Mouse (Mus musculus) brain, embryonic 14.5 days (tissue): ENCODE measurements around the gene Gabrd. TPM values are rescaled to one million over a fixed set of nuclear protein-coding genes. Genes with fewer than 3 reads are reported as not detected.

ENCODE experiments used
- DNase-seq: peaks from one replicate; pipeline ENCODE4 v3.0.0-alpha.2; 2011; ENCODE audit warnings: low read depth
- CTCF ChIP-seq: fragments of 200-500 bp; IDR thresholded peaks from 2 replicates; pipeline ENCODE4 v1.5.1; 2012; ENCODE audit warnings: inconsistent platforms, mild to moderate bottlenecking, moderate library complexity, borderline replicate concordance; ENCODE audit not compliant: insufficient read depth, insufficient read length; ENCODE audit errors: extremely low read depth
- POLR2A ChIP-seq: fragments of 200-500 bp; IDR thresholded peaks from 2 replicates; pipeline ENCODE4 v1.6.1; 2012; ENCODE audit warnings: mild to moderate bottlenecking, inconsistent platforms, borderline replicate concordance; ENCODE audit not compliant: poor library complexity, insufficient read depth, insufficient read length, severe bottlenecking; ENCODE audit errors: extremely low read depth
- polyA plus RNA-seq: library from polyadenylated mRNA; depleted of rRNA; stranded (reverse); fragments of >200 nt; gene quantifications from 2 replicates; pipeline ENCODE4 v1.2.3, GENCODE M21; 2012

Gene Gabrd
- polyA plus RNA-seq, 1 experiment, result 0.36 TPM

- DNase-seq, result peak; percentile 16
Observed at GRCm38 (mm10) chr4:155370737-155371715, 26.9 kb downstream of the Gabrd start.

GRCm38 (mm10) chr4:155368684-155369083 lies 29.2 kb downstream of the Gabrd start:
- no peak for TF ChIP-seq POLR2A
- TF ChIP-seq CTCF, result peak; percentile 80
- DNase-seq, result peak; percentile 62

More at GRCm38 (mm10) chr4:155370737-155371715, 26.9 kb downstream of the Gabrd start:
- no peak for TF ChIP-seq POLR2A
- TF ChIP-seq CTCF, result no peak

- TF ChIP-seq POLR2A (no peak), CTCF (no peak)
- no peak for DNase-seq
Observed at GRCm38 (mm10) chr4:155367739-155368138, 30.2 kb downstream of the Gabrd start.

- no peak for DNase-seq
- no peak for TF ChIP-seq POLR2A
- TF ChIP-seq CTCF, result no peak
Observed at GRCm38 (mm10) chr4:155366784-155367183, 31.1 kb downstream of the Gabrd start.

- DNase-seq, result no peak
- TF ChIP-seq CTCF, result no peak
- TF ChIP-seq POLR2A, result no peak
Observed at GRCm38 (mm10) chr4:155362443-155362842, 35.5 kb downstream of the Gabrd start.

- TF ChIP-seq POLR2A (no peak), CTCF (no peak)
- peak; percentile 68 for DNase-seq
Observed at GRCm38 (mm10) chr4:155361303-155361791, 36.6 kb downstream of the Gabrd start, which contains the start of gene Prkcz. Gene Prkcz, minus strand, starts transcription at chr4:155361361.

- no peak for DNase-seq
- TF ChIP-seq POLR2A (no peak), CTCF (no peak)
Observed at GRCm38 (mm10) chr4:155360856-155361255, 37.1 kb downstream of the Gabrd start.

- DNase-seq, result no peak
- no peak for TF ChIP-seq CTCF
- TF ChIP-seq POLR2A, result no peak
Observed at GRCm38 (mm10) chr4:155359560-155360464, 38.1 kb downstream of the Gabrd start.

GRCm38 (mm10) chr4:155357601-155358000 lies 40.3 kb downstream of the Gabrd start:
- TF ChIP-seq POLR2A (no peak), CTCF (peak; percentile 35; the same call in 1 of the 2 replicates)
- no peak for DNase-seq

GRCm38 (mm10) chr4:155356354-155356753 lies 41.6 kb downstream of the Gabrd start:
- TF ChIP-seq POLR2A (no peak), CTCF (no peak)
- no peak for DNase-seq

GRCm38 (mm10) chr4:155354546-155354945 lies 43.4 kb downstream of the Gabrd start:
- DNase-seq, result no peak
- TF ChIP-seq POLR2A (no peak), CTCF (no peak)
